Mouse (Mus musculus): ENCODE measurements around the gene Lag3.
A peak's percentile ranks its signal among the peaks of the same experiment; 100 is the strongest.

DNA sequence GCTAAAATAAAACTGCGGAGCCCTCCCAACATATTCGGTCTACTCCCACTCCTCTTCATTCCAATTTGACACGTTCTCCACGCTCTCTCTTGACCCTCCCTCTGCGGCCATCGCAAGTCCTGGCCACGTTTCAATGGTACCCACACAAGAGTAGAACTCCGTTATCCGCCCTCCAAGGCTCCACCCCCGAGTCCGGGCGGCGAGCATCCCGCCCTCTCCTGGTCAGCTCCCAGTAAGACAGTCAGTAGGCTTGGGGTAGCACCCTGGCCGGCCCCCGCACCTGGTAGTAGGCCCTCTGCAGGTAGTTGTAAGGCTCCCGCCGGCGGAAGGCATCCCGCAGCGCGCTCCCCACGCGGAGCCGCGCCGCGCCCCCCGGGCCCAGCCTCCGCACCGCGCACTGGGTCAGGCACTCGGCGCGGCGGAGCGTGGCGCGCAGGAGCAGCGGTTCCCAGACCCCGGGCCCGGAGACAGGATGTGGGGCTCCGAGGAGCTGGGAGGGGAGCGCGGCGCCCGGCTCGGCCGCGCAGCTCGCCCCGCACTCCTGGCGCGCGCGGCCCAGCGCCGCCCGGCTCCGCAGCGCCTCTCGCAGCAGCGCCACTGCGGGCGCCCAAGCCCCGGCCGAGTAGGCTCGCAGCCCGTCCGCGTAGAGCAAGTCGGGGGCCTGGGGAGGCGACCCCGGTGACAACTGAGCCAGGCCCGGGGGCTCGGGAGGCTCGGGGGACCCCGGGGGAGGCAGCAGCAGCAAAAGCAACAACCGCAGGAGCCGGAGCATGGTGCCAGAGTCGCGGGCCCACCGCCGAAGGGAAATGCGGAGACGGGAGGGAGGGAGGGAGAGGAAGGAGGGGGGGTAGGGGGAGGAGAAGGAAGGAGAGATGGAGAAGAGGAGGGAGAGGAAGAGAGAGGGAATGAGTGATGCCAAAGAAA is 54.3 kb downstream of the Lag3 start, which contains the start of gene P3h3:
- peak; percentile 47; the same call in 1 of the 2 replicates for TF ChIP-seq CTCF (IDR thresholded peaks at IDR 0.05; ENCODE audit: control insufficient read depth, insufficient read depth, low read length)
- no peak for TF ChIP-seq POLR2A (IDR thresholded peaks at IDR 0.05; ENCODE audit: borderline replicate concordance, control insufficient read depth, low read depth, low read length)

Measured in bone marrow, adult 2 months (tissue).